Mouse (Mus musculus) cerebellum, postnatal 25 days (tissue): ENCODE results near the gene Olfr1116.
"Not testable (repeated sequence)": the region's sequence is repeated elsewhere in the genome, so short reads cannot be mapped to it uniquely, and the experiment has no call there.

Source experiments
- DNase-seq, 2 experiments: peaks; one replicate each; pipeline ENCODE4 v3.0.0; 2021; ENCODE audit warnings: mixed read lengths in 2 of 2

Gene Olfr1116

GRCm38 (mm10) chr2:87267234-87267633 lies at the start of gene Olfr1116:
Olfr1116 (plus strand) TSS chr2:87267534.
- DNase-seq: no peak

GRCm38 (mm10) chr2:87247713-87248112 lies 19.6 kb upstream of the Olfr1116 start, which contains the start of gene Olfr1115:
Olfr1115 (plus strand) TSS chr2:87248013.
- no peak for DNase-seq

- DNase-seq: not testable (repeated sequence)
Measured at GRCm38 (mm10) chr2:87293977-87294376, 26.6 kb downstream of the Olfr1116 start.

- DNase-seq: no peak
Measured at GRCm38 (mm10) chr2:87307281-87307680, 39.9 kb downstream of the Olfr1116 start, which contains the start of gene Olfr1118. Olfr1118 (plus strand) TSS chr2:87307581.
